Mouse (Mus musculus): ENCODE results near the gene Rsph6a. TPM values are rescaled to one million over a fixed set of nuclear protein-coding genes. Genes with fewer than 3 reads are reported as not detected.

The Rsph6a gene
- polyA plus RNA-seq, 1 experiment from 2014 or later: 0.09 TPM

DNA sequence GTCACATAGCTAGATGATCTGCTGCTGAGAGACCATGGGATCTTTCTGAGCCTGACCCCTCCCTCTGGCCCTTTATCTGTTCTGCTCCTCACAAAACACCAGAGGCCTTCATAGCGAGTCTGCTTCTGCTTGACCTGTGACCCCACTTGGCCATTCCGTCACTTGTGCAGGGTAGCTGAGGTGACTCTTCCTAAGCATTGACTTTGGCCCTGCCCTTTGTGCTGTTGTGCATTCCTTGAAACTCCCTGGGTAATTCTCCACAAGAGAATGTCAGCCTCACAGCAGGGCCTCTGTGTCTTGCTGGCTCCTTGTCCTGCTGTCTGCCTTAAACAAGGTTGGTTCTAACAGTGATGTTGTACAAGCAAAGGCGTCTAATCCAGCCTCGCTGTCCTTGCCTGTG lies 22.8 kb upstream of the Rsph6a start:
- Histone ChIP-seq H3K4me2 (ENCODE audit: low read length) (no peak overlapping the region), H3K9me3 (ENCODE audit: control insufficient read depth, low read length) (no peaks in the 10 kb centered on the region), H3K4me1 (replicated peaks; ENCODE audit: control insufficient read depth, insufficient read depth, low read length) (peaks cover 2% of the 10 kb centered on the region), H3K36me3 (ENCODE audit: control insufficient read depth, insufficient read depth) (peaks cover 32% of the 10 kb centered on the region), H3K4me3 (replicated peaks; ENCODE audit: low read length) (no peak overlapping the region), H3K9ac (replicated peaks; ENCODE audit: low read depth, low read length) (no peak overlapping the region), H3K27ac (ENCODE audit: low read length) (no peak overlapping the region), H3K27me3 (replicated peaks; ENCODE audit: control insufficient read depth, insufficient read depth, low read length) (no peaks in the 10 kb centered on the region)
- 71% methylated on average over 4 of the region's 4 CpGs for WGBS
- no peak for ATAC-seq

DNA sequence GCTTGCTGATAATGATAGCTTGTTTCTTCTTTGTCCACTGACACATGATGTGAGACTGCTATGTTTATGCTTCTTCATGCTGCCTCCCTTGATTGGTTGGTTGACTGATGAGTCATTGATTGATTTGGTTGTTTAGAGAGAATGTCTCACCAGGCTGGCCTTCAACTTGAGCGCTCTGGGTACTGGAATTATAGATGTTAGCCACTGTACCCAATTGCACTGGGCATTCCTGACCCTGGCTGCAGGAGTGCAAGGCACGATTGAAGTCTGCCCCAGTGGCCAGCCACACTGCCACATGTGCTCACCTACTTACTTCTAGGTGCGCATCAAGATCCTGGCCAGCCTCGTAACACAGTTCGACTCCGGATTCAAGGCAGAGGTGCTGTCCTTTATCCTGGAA lies 9.9 kb upstream of the Rsph6a start:
- WGBS: 96% methylated on average over 6 of the region's 6 CpGs
- Histone ChIP-seq H3K9me3 (ENCODE audit: control insufficient read depth, low read length) (no peaks in the 10 kb centered on the region), H3K36me3 (ENCODE audit: control insufficient read depth, insufficient read depth) (peaks cover 65% of the 10 kb centered on the region), H3K4me3 (replicated peaks; ENCODE audit: low read length) (no peak overlapping the region), H3K27ac (ENCODE audit: low read length) (no peak overlapping the region), H3K9ac (replicated peaks; ENCODE audit: low read depth, low read length) (no peak overlapping the region), H3K4me2 (ENCODE audit: low read length) (no peak overlapping the region), H3K27me3 (replicated peaks; ENCODE audit: control insufficient read depth, insufficient read depth, low read length) (no peaks in the 10 kb centered on the region), H3K4me1 (replicated peaks; ENCODE audit: control insufficient read depth, insufficient read depth, low read length) (no peaks in the 10 kb centered on the region)
- ATAC-seq: no peak

DNA sequence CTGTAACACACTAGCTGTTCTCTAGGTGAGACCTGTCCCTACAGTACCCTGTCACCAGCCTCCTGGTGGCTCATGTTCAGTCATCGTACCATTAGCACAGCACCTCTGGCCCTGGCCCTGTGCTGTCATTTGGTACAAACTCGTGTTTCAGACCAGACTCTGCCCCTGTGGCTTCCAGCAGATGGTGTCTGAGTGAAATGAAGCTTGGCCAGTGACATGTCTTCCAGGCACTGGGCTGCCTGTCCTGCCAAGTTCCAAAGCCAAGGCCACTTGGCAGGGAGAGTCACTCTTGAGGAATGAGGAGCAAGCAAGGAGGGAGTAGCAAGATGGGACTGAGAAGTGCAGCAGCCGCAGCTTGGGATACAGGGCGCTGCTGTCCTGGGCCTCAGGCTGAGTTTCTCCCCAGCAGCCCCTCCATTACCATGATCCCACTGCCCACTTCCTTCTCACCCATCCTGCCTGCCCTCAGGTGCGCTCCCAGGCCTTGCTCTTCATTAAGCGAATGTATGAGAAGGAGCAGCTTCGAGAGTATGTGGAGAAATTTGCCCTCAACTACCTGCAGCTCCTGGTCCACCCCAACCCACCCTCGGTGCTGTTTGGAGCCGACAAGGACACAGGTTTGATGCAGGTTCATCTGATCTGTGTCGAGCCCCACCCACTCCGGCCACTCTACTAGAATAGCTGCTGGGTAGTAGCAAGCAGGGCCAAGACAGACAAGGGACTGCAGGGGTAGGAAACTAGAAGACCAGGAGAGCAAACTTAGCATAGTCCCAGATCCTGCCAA lies 8.0 kb upstream of the Rsph6a start:
- ATAC-seq: no peak
- Histone ChIP-seq H3K36me3 (ENCODE audit: control insufficient read depth, insufficient read depth) (peaks cover 67% of the 10 kb centered on the region), H3K4me3 (replicated peaks; ENCODE audit: low read length) (no peak overlapping the region), H3K4me2 (ENCODE audit: low read length) (no peak overlapping the region), H3K9ac (replicated peaks; ENCODE audit: low read depth, low read length) (no peak overlapping the region), H3K9me3 (ENCODE audit: control insufficient read depth, low read length) (no peaks in the 10 kb centered on the region), H3K27ac (ENCODE audit: low read length) (no peak overlapping the region), H3K27me3 (replicated peaks; ENCODE audit: control insufficient read depth, insufficient read depth, low read length) (no peaks in the 10 kb centered on the region), H3K4me1 (replicated peaks; ENCODE audit: control insufficient read depth, insufficient read depth, low read length) (no peaks in the 10 kb centered on the region)
- 96% methylated on average over 11 of the region's 11 CpGs for WGBS

DNA sequence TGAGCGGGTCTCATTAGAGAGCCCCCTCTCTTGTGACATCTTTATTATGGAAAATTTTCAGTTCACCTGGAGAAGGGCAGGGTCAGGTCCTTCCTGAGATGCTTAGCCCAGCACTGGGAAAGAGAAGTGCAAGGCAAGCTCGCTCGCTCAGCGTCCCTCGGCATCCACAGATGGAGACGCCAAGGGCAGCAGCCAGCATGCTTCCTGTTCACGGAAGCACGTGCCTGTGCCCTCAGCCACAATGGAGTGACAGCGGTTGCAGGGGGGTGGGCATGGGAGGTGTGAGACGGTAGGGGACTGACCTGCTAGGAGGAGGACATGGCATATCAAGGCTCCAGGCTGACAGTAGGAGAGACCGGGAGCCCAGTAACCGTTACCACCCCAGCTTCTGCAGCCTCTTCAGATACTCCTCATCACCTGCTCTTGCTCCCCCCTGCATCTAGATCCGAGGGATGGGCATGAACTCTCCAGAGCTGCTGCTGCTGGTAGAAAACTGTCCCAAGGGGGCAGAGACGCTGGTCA lies 6.4 kb upstream of the Rsph6a start:
- Histone ChIP-seq H3K27ac (ENCODE audit: low read length) (no peak overlapping the region), H3K4me1 (replicated peaks; ENCODE audit: control insufficient read depth, insufficient read depth, low read length) (no peaks in the 10 kb centered on the region), H3K4me2 (ENCODE audit: low read length) (no peak overlapping the region), H3K4me3 (replicated peaks; ENCODE audit: low read length) (no peak overlapping the region), H3K27me3 (replicated peaks; ENCODE audit: control insufficient read depth, insufficient read depth, low read length) (no peaks in the 10 kb centered on the region), H3K9me3 (ENCODE audit: control insufficient read depth, low read length) (no peaks in the 10 kb centered on the region), H3K36me3 (ENCODE audit: control insufficient read depth, insufficient read depth) (peaks cover 51% of the 10 kb centered on the region), H3K9ac (replicated peaks; ENCODE audit: low read depth, low read length) (no peak overlapping the region)
- no peak for ATAC-seq
- WGBS: 89% methylated on average over 14 of the region's 14 CpGs

DNA sequence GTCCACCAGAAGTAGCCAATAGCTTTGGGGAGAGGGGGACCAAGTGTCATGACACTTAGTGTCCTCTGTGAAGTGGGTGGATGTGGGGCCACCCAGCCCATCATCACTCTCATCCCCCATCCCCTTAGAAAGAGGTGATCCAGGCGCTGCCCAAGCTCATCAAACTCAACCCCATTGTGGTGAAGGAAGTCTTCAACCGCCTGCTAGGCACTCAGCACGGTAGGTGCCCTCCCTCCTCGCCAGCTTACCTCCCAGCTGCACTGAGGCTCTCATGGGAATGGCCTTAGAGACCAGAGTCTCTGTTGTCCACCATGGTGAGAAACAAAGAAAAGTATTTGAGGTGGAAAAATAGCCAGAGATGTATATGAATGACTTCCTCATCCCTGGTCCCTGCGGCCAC lies 5.2 kb upstream of the Rsph6a start:
- H3K27ac ChIP-seq (ENCODE audit: low read length): no peak overlapping the region
- H3K9ac ChIP-seq (replicated peaks; ENCODE audit: low read depth, low read length): no peak overlapping the region
- no peaks in the 10 kb centered on the region for H3K9me3 ChIP-seq (ENCODE audit: control insufficient read depth, low read length)
- H3K4me3 ChIP-seq (replicated peaks; ENCODE audit: low read length): no peak overlapping the region
- H3K4me1 ChIP-seq (replicated peaks; ENCODE audit: control insufficient read depth, insufficient read depth, low read length): peaks cover 4% of the 10 kb centered on the region
- no peak overlapping the region for H3K4me2 ChIP-seq (ENCODE audit: low read length)
- H3K36me3 ChIP-seq (ENCODE audit: control insufficient read depth, insufficient read depth): peaks cover 46% of the 10 kb centered on the region
- ATAC-seq: no peak
- 94% methylated on average over 5 of the region's 5 CpGs for WGBS
- H3K27me3 ChIP-seq (replicated peaks; ENCODE audit: control insufficient read depth, insufficient read depth, low read length): no peaks in the 10 kb centered on the region

DNA sequence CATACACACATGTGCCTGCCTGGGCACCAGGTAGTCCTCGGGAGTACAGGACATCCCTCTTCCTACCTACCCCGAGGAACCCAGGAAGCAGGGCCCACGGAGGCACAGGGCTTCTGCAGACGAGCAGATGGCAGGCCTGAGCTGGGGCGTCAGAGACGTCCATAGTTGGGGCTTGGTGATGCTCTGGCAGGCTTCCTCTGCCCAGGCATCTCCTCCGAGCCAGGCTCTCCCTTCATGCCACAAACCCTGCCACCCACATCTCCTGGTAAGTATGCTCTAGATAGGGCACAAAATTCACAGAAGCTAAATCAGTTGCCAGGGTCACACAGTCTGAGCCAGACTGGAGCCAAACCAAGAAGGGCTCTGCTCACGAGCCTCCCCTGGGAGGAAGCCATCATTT lies 4.3 kb upstream of the Rsph6a start:
- WGBS: 85% methylated on average over 8 of the region's 8 CpGs
- no peak overlapping the region for H3K4me2 ChIP-seq (ENCODE audit: low read length)
- H3K9ac ChIP-seq (replicated peaks; ENCODE audit: low read depth, low read length): no peak overlapping the region
- H3K4me3 ChIP-seq (replicated peaks; ENCODE audit: low read length): no peak overlapping the region
- peaks cover 10% of the 10 kb centered on the region for H3K4me1 ChIP-seq (replicated peaks; ENCODE audit: control insufficient read depth, insufficient read depth, low read length)
- peaks cover 37% of the 10 kb centered on the region for H3K36me3 ChIP-seq (ENCODE audit: control insufficient read depth, insufficient read depth)
- H3K27ac ChIP-seq (ENCODE audit: low read length): no peak overlapping the region
- H3K27me3 ChIP-seq (replicated peaks; ENCODE audit: control insufficient read depth, insufficient read depth, low read length): no peaks in the 10 kb centered on the region
- H3K9me3 ChIP-seq (ENCODE audit: control insufficient read depth, low read length): no peaks in the 10 kb centered on the region
- no peak for ATAC-seq

DNA sequence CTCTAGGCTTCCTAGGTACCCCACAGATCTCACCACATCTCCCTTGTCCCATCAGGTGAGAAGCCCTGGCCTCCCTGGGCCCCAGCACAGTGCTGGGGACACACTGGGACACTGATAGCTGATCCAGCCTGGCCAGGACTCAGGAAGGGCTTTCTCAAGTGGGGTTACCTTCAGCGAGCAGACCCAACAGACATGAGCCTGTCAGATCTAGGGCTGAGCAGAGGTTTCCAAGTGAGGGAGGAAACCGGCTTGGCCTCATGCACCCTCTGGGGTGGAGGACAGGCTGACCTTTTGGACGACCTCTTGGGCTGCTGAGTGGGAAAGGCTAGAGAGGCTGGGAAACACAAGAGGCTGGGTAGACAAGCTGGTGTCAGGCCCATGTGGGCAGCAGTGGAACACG lies 3.3 kb upstream of the Rsph6a start:
- H3K4me2 ChIP-seq (ENCODE audit: low read length): no peak overlapping the region
- no peak overlapping the region for H3K9ac ChIP-seq (replicated peaks; ENCODE audit: low read depth, low read length)
- no peaks in the 10 kb centered on the region for H3K9me3 ChIP-seq (ENCODE audit: control insufficient read depth, low read length)
- peaks cover 33% of the 10 kb centered on the region for H3K36me3 ChIP-seq (ENCODE audit: control insufficient read depth, insufficient read depth)
- H3K27ac ChIP-seq (ENCODE audit: low read length): no peak overlapping the region
- 74% methylated on average over 4 of the region's 4 CpGs for WGBS
- ATAC-seq: no peak
- H3K4me1 ChIP-seq (replicated peaks; ENCODE audit: control insufficient read depth, insufficient read depth, low read length): peaks cover 10% of the 10 kb centered on the region
- no peak overlapping the region for H3K4me3 ChIP-seq (replicated peaks; ENCODE audit: low read length)
- H3K27me3 ChIP-seq (replicated peaks; ENCODE audit: control insufficient read depth, insufficient read depth, low read length): no peaks in the 10 kb centered on the region

DNA sequence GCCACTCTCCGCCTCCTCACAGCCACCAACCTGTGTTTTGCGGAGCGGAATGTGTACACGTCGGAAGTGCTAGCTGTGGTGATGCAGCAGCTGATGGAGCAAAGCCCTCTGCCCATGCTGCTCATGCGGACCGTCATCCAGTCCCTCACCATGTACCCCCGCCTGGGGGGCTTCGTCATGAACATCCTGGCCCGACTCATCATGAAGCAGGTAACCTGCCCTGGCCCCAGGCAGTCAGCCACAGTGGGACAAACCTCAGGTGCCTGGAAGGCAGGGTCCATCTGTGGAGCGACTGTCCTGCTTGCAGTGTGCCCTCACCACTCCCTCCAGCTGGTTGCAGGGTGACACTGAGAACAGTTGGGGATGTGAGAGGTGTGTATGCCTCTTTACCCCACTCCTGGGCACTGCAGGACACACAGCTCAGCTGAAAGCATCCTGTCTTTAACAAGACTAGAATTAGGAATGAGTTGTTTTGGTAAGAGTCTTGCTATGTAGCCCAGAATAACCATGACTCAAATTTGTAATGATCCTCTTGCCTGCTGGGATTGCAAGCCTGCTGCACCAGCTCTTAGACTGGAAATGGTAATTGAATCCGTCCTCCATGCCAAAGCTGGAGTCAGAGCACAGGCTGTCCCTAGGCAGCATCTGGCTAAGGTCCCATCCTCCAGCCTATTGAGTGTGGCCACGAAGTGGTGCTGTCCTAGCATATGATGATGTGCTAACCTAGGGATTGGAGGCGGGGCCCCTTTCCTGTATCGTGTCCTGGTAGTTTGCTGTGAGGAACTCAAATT lies 1.9 kb upstream of the Rsph6a start:
- no peak overlapping the region for H3K9ac ChIP-seq (replicated peaks; ENCODE audit: low read depth, low read length)
- peaks cover 25% of the 10 kb centered on the region for H3K36me3 ChIP-seq (ENCODE audit: control insufficient read depth, insufficient read depth)
- no peak for ATAC-seq
- H3K4me3 ChIP-seq (replicated peaks; ENCODE audit: low read length): no peak overlapping the region
- H3K4me2 ChIP-seq (ENCODE audit: low read length): no peak overlapping the region
- H3K27me3 ChIP-seq (replicated peaks; ENCODE audit: control insufficient read depth, insufficient read depth, low read length): no peaks in the 10 kb centered on the region
- H3K9me3 ChIP-seq (ENCODE audit: control insufficient read depth, low read length): no peaks in the 10 kb centered on the region
- peaks cover 10% of the 10 kb centered on the region for H3K4me1 ChIP-seq (replicated peaks; ENCODE audit: control insufficient read depth, insufficient read depth, low read length)
- 90% methylated on average over 15 of the region's 15 CpGs for WGBS
- H3K27ac ChIP-seq (ENCODE audit: low read length): no peak overlapping the region

DNA sequence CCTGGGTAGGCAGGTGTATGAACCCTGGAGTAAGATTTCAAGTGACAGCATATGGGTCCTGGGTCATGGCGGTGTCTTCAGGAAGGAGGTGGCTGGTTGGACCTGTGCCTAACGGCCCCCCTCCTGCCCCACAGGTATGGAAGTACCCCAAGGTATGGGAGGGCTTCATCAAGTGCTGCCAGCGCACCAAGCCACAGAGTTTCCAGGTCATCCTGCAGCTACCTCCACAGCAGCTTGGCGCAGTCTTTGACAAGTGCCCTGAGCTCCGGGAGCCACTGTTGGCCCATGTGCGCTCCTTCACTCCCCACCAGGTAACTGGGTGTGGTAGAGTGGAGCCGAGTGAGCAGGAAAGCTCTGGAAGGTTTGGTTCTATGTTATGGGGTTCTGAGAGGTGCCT lies 1.4 kb upstream of the Rsph6a start:
- no peak for ATAC-seq
- Histone ChIP-seq H3K4me2 (ENCODE audit: low read length) (no peak overlapping the region), H3K27ac (ENCODE audit: low read length) (no peak overlapping the region), H3K9ac (replicated peaks; ENCODE audit: low read depth, low read length) (no peak overlapping the region), H3K9me3 (ENCODE audit: control insufficient read depth, low read length) (no peaks in the 10 kb centered on the region), H3K36me3 (ENCODE audit: control insufficient read depth, insufficient read depth) (peaks cover 24% of the 10 kb centered on the region), H3K4me1 (replicated peaks; ENCODE audit: control insufficient read depth, insufficient read depth, low read length) (peaks cover 10% of the 10 kb centered on the region), H3K4me3 (replicated peaks; ENCODE audit: low read length) (no peak overlapping the region), H3K27me3 (replicated peaks; ENCODE audit: control insufficient read depth, insufficient read depth, low read length) (no peaks in the 10 kb centered on the region)
- 90% methylated on average over 7 of the region's 7 CpGs for WGBS

Measured in forebrain, embryonic 16.5 days (tissue).